Mouse (Mus musculus) common myeloid progenitor, adult 5-6 weeks (primary cell): ENCODE data around the gene Dnajb12. TPM values are rescaled to one million over a fixed set of nuclear protein-coding genes. Genes with fewer than 3 reads are reported as not detected.

ENCODE experiments used
- ATAC-seq: replicated peaks from 2 replicates; pipeline ENCODE4 v1.8.0; 2016; ENCODE audit warnings: low read depth, mild to moderate bottlenecking, moderate TSS enrichment, inconsistent platforms; ENCODE audit not compliant: poor library complexity, severe bottlenecking
- total RNA-seq: library from RNA; stranded (forward); fragments of 200-1000, 187-1606 nt; gene quantifications from 2 replicates; pipeline ENCODE4 v1.2.3, GENCODE M21; 2017

The Dnajb12 gene
- total RNA-seq, 1 experiment from 2014 or later, result 23.9 TPM

- no peak for ATAC-seq
Measured at GRCm38 (mm10) chr10:59911091-59911490, 31.7 kb downstream of the Dnajb12 start.

DNA sequence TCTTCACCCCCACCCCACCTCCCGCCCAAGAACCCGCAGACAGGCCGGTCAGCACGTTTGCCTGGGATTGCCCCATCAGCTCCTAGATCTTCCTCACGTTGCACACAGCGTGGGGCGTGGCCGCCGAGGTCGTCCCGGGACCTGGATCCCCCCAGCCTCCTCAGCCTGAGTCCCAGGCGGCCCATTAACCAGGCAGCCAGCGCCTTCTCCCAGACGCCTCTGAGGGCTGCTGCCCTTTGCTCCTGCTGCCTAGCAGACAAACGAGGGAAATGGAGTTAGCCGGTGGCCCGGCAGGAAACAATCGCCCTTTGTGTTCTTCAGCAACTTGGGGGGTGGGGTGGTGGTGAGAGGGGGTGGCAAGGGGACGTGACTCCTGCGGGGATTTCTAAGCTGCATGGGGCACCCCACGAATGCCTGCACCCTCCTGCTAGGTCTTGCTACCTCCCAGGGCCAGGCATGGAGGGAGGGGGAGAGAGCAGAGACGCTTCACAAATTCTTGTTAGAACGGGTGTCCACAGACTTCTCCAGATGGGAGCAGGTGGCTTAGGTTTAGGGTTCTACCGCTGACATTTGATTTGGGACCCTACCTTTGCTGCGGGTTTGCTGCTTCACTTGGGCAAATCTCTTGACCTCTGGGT is 32.3 kb downstream of the Dnajb12 start:
- no peak for ATAC-seq

- ATAC-seq, result no peak
Measured at GRCm38 (mm10) chr10:59915196-59915962, 36.0 kb downstream of the Dnajb12 start.

GRCm38 (mm10) chr10:59916159-59916558 is 36.8 kb downstream of the Dnajb12 start:
- ATAC-seq, result no peak

- ATAC-seq, result peak; percentile 79
Measured at GRCm38 (mm10) chr10:59916649-59917048, 37.3 kb downstream of the Dnajb12 start.

DNA sequence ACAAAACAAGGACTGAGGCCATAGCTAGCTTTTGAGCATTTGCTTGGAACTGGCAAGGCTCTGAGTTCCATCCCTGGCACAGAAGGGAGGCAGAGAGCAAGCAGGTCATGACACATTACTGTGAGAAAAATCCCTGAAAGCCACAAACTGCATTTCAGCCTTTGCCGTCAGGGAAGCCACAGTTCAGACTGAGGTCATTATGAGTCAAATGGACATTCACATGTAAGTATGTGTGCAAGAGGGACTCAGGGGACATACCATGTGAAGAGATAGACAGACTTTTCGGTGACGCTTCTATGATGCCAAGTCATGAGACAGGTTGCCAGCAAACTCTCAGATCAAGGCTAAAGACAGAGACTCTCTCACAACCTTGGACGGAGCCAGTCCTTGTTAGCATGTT is 38.8 kb downstream of the Dnajb12 start:
- no peak for ATAC-seq

- no peak for ATAC-seq
Measured at GRCm38 (mm10) chr10:59919494-59920181, 40.3 kb downstream of the Dnajb12 start.

DNA sequence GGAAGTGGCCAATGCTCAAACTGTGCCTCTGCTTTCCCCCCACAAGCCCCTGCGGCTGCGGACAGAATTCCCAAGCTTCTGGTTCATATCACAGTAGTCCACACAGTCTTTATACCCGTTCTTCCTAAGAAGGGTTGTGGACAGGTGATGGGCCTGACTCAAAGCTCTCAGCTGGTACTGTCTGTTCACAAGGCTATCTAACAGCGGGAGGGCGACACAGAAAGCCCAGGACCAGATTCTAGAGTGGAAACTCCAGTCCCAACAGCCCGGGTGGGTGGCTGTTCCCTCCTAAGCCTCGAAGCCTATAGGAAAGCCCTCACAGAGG is 41.1 kb downstream of the Dnajb12 start:
- no peak for ATAC-seq

DNA sequence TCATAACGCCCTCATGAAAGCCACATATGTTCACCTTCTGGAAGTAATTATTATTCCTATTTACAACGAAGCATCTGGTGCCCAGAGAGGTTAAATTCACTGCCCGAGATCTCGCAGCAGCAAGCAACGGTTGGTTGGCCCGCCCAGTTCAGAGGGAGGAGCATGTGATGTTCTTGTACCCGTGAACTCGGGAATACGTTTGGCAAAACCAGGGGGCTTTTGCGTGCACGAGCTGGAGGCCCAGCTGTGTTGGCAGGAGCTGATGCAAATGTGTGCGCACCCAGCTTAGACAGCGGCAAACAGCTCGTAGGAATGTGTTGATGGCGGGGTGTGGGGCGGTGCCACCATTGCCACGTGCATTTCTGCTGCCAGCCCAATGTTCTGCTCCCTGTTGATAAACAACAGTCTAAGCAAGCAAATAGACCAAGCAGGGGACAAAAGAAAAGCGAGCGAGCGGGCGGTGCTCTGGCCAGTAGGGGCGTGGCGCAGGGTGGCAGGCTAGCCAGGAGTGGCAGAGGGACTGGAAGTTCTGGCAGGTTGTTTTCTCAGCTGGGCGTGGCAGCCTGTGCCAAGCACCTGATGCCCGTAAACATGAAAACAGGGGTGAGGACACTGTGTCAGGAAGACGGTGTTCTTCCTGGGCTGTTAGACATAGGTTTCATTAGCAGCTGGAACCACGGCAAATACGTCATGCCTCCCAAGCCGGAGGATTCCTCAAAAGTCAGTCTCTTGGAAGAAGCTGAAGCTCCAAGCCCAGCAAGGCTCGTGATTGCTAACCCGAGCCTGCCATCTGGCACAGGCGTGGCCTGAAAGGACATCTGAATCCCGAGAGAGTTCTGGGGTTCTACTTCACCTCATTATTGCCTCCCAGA is 41.7 kb downstream of the Dnajb12 start:
- peak; percentile 68 for ATAC-seq

- no peak for ATAC-seq
Measured at GRCm38 (mm10) chr10:59923493-59923892, 44.1 kb downstream of the Dnajb12 start.

GRCm38 (mm10) chr10:59924305-59924704 is 44.9 kb downstream of the Dnajb12 start:
- peak; percentile 48 for ATAC-seq

DNA sequence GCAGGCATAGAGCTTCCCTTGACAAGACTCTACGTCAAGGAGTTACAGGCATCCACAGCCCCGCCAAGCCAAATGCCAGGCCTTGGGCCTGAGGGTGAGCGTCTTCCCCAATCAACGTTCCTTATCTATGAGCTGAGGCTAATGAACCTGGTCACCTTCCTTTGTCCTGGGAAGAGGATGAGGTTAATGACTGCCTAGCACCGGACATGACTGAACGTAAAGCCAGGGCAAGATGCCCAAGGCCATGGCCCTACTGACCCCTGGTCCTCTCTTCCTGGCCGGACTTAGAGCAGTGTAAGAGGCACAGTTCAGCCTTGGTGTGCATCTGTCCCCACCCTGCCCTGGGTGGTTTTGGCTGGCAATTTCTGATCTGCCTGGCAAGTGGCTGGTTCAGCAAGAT is 49.8 kb downstream of the Dnajb12 start:
- ATAC-seq, result no peak

GRCm38 (mm10) chr10:59930996-59931395 is 51.6 kb downstream of the Dnajb12 start:
- no peak for ATAC-seq

DNA sequence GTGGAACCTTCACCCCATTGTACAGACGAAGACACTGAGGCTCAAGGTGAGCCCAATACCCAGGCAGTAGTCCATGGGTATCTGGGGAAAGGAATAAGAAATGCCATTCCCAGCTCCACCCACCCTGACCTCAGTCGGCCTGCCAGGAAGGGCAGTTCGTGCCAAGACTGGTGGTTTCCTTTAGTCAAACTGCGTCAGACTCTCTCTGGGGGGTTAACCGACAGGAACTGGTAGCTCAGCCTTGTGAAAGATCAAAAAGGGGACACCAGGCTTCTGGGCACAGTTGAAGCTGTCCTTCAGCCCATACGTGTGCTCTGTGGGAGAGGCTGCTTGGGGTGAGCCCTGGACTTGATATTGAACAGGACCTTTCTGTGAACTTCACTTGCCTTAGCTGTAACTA is 53.2 kb downstream of the Dnajb12 start:
- ATAC-seq, result peak; percentile 91

- ATAC-seq, result no peak
Measured at GRCm38 (mm10) chr10:59934039-59934438, 54.7 kb downstream of the Dnajb12 start.

DNA sequence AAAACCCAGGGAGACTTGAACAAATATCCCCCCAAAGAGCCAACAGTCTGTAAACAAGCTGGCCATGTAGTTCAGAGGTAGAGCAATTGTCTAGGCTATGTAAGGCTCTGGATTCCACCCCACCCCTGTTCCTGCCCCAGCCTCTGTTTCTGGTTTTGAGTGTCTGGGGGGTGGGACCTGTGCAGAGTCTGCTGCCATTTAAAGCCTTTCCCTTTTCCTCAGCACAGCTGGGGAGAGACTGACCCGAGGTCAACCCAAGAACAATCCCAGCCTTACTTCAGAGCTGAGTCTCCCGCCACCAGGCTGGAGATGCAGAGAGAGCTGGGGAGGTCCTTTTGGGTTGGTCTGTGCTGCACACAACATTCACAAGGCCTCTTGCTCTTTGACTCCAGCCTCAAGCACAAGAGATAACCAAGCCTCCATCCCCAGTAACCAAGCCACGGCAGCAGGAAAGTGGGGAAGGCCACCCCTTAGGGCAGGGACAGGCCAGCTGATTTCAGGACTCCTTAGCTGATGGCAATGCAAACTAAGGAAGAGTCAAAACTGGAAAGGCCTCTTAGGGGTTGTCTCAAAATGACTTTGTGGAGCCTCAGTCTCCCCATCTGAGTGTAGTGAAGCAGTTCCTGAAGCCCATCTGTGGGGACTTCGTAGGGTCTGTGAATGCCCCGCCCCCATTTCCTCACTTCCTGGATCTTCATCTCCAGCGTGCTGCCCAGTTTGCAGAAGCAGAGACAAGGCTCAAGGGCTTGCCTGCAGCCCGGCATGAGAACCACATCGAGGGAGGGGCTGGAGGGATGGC is 56.9 kb downstream of the Dnajb12 start:
- ATAC-seq, result 0 out of 2 replicates have a peak, but pooled peaks have one; percentile 13

- ATAC-seq, result no peak
Measured at GRCm38 (mm10) chr10:59938662-59939061, 59.3 kb downstream of the Dnajb12 start.

DNA sequence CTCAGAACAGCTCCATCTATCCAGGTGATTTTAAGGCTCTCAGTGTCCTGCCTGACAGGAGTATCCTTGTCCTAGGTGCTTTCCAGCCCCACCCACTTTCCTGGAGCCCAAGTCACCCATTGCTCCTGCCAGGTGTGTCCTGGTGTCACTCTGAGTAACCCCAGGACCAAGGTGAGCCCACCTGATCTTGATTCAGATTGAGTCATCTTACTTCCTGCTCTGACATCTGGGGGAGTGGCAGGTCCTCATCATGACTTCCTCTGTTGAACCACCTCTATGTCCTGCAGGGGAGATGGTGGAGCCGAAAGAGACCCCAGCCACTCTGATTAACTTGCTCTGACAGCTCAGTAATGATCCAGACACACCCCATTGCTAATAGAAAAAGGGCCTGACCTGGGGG is 59.7 kb downstream of the Dnajb12 start:
- ATAC-seq, result no peak

DNA sequence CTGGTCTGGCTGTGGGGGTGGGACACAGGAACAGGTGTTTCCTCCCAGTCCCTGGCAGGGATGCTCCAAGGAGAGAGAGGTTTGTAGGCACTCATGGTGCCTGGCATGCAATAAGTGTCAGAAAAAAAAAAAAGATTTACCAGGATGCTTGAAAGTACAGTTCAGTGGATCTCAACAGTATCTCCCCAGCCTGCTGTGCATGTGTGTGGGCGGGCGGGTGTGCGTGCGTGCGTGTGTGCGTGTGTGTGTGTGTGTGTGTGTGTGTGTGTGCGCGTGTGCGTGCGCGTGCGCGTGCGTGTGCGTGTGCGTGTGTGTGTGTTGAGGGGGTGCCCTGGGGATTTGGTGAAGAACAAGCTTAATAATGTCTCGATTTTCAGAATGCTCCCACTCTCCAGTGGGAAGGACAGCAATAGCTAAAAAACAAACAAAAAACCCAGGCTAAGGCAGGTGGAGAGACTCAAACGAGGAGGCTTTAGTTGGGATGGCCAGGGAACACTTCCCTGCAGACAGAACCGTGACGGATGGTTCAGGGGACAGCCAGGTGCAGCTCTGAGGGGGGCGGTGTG is 63.0 kb downstream of the Dnajb12 start:
- ATAC-seq, result no peak
